Mouse (Mus musculus): ENCODE data around the gene Zbtb34. TPM values are rescaled to one million over a fixed set of nuclear protein-coding genes. Genes with fewer than 3 reads are reported as not detected.

Gene Zbtb34
- polyA plus RNA-seq, 1 experiment from 2014 or later: 7.6 TPM

DNA sequence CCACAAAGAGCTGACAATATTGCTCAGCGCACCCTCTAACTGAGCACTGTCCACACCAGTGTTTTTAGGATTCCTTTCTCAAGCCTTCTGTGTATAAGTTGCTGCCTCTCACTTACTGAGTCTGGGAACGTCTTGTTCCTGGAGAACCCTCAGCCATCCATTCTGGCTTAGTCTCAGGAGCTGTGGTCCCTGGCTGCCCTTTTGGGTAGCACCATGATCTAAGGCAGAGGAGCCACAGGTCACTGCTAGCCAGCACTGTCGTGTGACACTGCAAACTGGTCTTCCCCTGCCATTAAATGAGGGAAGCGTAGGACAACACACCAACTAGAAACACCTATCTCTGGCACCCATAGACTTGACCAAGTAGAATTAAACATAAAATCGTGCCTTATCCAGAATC is 21.6 kb upstream of the Zbtb34 start:
- ATAC-seq (replicated peaks; ENCODE audit: insufficient number of reproducible peaks, low FRiP score, low TSS enrichment, low read depth) (no peak), DNase-seq (ENCODE audit: low spot score) (no peak)
- H3K27me3 ChIP-seq (ENCODE audit: control insufficient read depth, insufficient read depth, low read length): no peaks in the 10 kb centered on the region
- 91% methylated on average over 5 of the region's 5 CpGs for WGBS
- H3K9ac ChIP-seq (replicated peaks; ENCODE audit: low read length): no peak overlapping the region
- H3K4me2 ChIP-seq (ENCODE audit: low read depth, low read length): no peak overlapping the region
- no peak overlapping the region for H3K27ac ChIP-seq (replicated peaks; ENCODE audit: low read depth, low read length)
- no peaks in the 10 kb centered on the region for H3K9me3 ChIP-seq (replicated peaks; ENCODE audit: control insufficient read depth, low read length)
- peaks cover 9% of the 10 kb centered on the region for H3K36me3 ChIP-seq (replicated peaks; ENCODE audit: control insufficient read depth, insufficient read depth, low read depth, low read length)
- H3K4me1 ChIP-seq (ENCODE audit: control insufficient read depth, insufficient read depth, low read length): no peaks in the 10 kb centered on the region
- H3K4me3 ChIP-seq (ENCODE audit: low read depth, low read length): no peak overlapping the region

DNA sequence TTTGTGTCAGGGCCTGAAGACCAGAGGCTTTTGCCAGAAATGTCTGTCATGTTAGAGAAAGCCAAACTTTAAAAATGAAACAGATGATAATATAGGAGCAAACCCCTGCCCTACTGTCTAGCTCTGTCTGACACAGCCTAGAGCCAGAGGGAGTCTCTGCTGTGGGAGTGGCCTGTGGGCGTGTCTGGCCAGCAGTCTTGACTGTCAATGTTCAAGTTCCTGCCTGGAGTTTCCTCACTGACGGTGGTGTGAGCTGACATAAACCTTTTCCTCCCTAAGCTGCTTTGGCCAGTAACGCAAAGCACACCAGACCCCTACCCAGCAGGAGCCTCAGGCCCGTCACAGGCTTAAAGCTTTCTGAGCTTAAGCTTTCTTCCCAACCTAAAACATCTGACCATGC is 21.0 kb upstream of the Zbtb34 start:
- Histone ChIP-seq H3K9ac (replicated peaks; ENCODE audit: low read length) (no peak overlapping the region), H3K4me2 (ENCODE audit: low read depth, low read length) (no peak overlapping the region), H3K9me3 (replicated peaks; ENCODE audit: control insufficient read depth, low read length) (no peaks in the 10 kb centered on the region), H3K4me1 (ENCODE audit: control insufficient read depth, insufficient read depth, low read length) (no peaks in the 10 kb centered on the region), H3K27me3 (ENCODE audit: control insufficient read depth, insufficient read depth, low read length) (no peaks in the 10 kb centered on the region), H3K4me3 (ENCODE audit: low read depth, low read length) (no peak overlapping the region), H3K27ac (replicated peaks; ENCODE audit: low read depth, low read length) (no peak overlapping the region), H3K36me3 (replicated peaks; ENCODE audit: control insufficient read depth, insufficient read depth, low read depth, low read length) (peaks cover 9% of the 10 kb centered on the region)
- ATAC-seq (replicated peaks; ENCODE audit: insufficient number of reproducible peaks, low FRiP score, low TSS enrichment, low read depth) (no peak), DNase-seq (ENCODE audit: low spot score) (no peak)
- 52% methylated on average over 4 of the region's 4 CpGs for WGBS

DNA sequence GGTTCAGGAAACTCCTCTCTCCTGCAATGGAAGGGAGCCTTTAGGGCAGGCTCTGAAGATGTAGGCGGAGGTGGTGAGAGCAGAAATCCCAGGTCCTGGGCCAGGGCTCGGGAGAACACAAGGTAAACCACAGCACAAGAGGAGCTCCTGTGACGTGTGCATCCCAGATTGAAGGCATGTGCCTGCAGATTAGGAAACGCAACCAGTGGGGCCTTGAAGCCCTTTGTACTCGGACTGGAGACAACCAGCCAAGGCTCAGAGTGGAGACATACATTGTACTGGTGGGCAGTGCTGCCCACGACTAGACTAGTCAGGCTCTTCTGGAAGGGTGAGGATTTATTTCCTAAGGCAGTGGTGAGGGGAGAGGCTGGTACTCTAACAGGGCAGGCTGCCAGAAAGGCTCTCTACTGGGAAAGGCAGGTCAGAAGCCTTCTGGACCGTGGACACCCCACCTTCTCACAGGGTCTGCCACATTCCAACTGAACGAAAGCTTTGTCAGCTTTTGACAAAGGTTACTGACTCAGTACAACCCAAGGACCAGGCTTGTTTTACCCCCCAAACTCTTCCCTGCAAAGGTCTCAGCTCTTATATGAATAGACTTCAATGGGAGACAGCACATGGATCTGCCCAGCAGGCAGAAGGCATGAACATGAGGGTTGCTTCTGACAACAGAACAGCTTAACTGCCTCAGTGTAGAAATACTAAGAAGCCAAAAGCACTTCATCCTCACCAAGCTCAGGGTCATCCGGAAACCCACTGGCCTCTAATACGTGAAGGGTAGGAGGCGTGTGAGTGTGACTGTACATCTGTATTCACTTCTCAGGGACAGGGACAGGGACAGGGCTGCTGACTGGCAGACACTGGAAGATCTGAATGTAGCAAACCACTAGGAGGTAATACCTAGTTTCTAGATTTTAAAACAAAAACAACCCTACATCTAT is 20.2 kb upstream of the Zbtb34 start:
- H3K9me3 ChIP-seq (replicated peaks; ENCODE audit: control insufficient read depth, low read length): no peaks in the 10 kb centered on the region
- H3K9ac ChIP-seq (replicated peaks; ENCODE audit: low read length): no peak overlapping the region
- peaks cover 9% of the 10 kb centered on the region for H3K36me3 ChIP-seq (replicated peaks; ENCODE audit: control insufficient read depth, insufficient read depth, low read depth, low read length)
- H3K4me2 ChIP-seq (ENCODE audit: low read depth, low read length): no peak overlapping the region
- WGBS: 87% methylated on average over 11 of the region's 11 CpGs
- DNase-seq (ENCODE audit: low spot score) (no peak), ATAC-seq (replicated peaks; ENCODE audit: insufficient number of reproducible peaks, low FRiP score, low TSS enrichment, low read depth) (no peak)
- no peak overlapping the region for H3K27ac ChIP-seq (replicated peaks; ENCODE audit: low read depth, low read length)
- no peaks in the 10 kb centered on the region for H3K27me3 ChIP-seq (ENCODE audit: control insufficient read depth, insufficient read depth, low read length)
- no peaks in the 10 kb centered on the region for H3K4me1 ChIP-seq (ENCODE audit: control insufficient read depth, insufficient read depth, low read length)
- H3K4me3 ChIP-seq (ENCODE audit: low read depth, low read length): no peak overlapping the region

DNA sequence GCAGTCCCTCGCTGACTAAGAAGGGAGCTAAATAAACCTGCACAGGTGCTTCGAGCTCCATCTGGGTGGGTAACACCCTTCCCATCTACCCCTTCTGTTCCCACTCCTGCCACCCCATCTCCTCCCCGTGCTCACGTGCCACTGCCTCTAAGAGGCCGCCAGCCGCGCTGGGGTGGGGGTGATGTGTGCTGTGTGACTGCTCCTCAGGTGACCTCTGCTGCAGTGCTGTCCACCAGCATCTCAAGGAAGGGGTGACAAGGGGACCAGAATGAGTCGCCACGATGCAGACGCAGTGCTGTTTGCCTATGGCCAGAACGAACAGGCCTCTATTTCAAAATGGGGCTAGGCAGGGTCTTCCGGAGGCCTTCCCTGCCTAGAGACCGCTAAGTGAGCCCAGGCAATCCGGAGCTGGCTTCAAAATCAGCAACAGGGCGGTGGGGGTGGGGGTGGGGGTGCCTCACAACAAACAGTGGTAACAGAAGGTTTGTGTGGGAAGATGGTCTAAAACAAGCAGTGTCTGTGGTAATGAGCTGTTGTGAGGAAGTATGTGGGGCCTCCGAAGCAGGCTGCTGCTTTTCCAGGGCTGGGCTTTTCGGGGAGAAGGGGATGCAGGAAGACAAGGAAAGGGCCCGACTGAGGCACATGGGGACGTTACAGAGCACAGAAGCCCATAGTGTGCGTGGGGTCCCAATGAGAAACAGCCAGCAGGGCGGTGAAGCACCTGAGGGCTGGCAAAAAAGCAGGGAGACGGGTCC is 18.2 kb upstream of the Zbtb34 start:
- H3K36me3 ChIP-seq (replicated peaks; ENCODE audit: control insufficient read depth, insufficient read depth, low read depth, low read length): peaks cover 3% of the 10 kb centered on the region
- 92% methylated on average over 22 of the region's 22 CpGs for WGBS
- H3K4me2 ChIP-seq (ENCODE audit: low read depth, low read length): no peak overlapping the region
- no peaks in the 10 kb centered on the region for H3K4me1 ChIP-seq (ENCODE audit: control insufficient read depth, insufficient read depth, low read length)
- DNase-seq (ENCODE audit: low spot score) (no peak), ATAC-seq (replicated peaks; ENCODE audit: insufficient number of reproducible peaks, low FRiP score, low TSS enrichment, low read depth) (no peak)
- no peak overlapping the region for H3K9ac ChIP-seq (replicated peaks; ENCODE audit: low read length)
- H3K27ac ChIP-seq (replicated peaks; ENCODE audit: low read depth, low read length): no peak overlapping the region
- H3K27me3 ChIP-seq (ENCODE audit: control insufficient read depth, insufficient read depth, low read length): no peaks in the 10 kb centered on the region
- H3K9me3 ChIP-seq (replicated peaks; ENCODE audit: control insufficient read depth, low read length): no peaks in the 10 kb centered on the region
- H3K4me3 ChIP-seq (ENCODE audit: low read depth, low read length): no peak overlapping the region

DNA sequence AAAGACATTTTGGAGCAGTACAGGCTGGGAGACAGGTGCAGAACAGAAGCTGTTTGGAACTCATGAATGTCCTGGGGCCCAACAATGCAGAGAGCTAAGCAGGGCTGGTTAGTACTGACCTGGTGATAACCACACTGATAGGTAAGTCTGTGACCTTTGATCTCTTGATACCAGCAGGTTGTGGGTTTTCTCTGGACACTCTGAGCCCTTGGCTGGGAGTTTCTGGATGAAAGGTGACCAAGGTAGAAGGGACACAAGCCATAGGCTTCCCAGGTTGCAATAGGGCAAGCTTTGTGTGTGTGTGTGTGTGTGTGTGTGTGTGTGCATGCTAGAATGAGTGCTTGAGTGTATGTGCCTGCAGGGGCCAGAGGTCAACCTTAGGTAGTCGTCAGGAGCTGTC is 15.7 kb upstream of the Zbtb34 start:
- no peak overlapping the region for H3K4me2 ChIP-seq (ENCODE audit: low read depth, low read length)
- WGBS: 65% methylated on average over 1 of the region's 1 CpGs
- H3K9ac ChIP-seq (replicated peaks; ENCODE audit: low read length): no peak overlapping the region
- DNase-seq (ENCODE audit: low spot score) (no peak), ATAC-seq (replicated peaks; ENCODE audit: insufficient number of reproducible peaks, low FRiP score, low TSS enrichment, low read depth) (no peak)
- no peaks in the 10 kb centered on the region for H3K36me3 ChIP-seq (replicated peaks; ENCODE audit: control insufficient read depth, insufficient read depth, low read depth, low read length)
- no peaks in the 10 kb centered on the region for H3K27me3 ChIP-seq (ENCODE audit: control insufficient read depth, insufficient read depth, low read length)
- no peak overlapping the region for H3K27ac ChIP-seq (replicated peaks; ENCODE audit: low read depth, low read length)
- no peaks in the 10 kb centered on the region for H3K9me3 ChIP-seq (replicated peaks; ENCODE audit: control insufficient read depth, low read length)
- H3K4me1 ChIP-seq (ENCODE audit: control insufficient read depth, insufficient read depth, low read length): no peaks in the 10 kb centered on the region
- H3K4me3 ChIP-seq (ENCODE audit: low read depth, low read length): no peak overlapping the region

DNA sequence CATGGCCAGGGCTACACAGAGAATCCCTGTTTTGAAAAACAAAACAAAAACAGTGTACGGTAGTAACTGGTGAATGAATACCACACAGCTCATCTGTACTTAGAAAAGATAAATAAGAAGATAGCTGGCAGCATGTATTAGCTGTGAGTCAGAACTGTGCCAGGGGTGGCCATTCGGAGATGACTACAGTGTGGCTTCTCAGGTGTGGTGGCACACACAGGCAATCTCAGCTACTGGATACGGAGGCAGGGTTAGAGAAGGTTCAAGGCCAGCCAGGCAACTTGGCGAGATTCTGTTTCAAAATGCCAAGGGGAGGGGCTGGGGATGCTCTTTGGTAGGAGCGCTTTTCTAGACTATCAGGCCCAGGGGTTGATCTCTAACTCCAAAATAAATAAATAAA is 14.6 kb upstream of the Zbtb34 start:
- H3K36me3 ChIP-seq (replicated peaks; ENCODE audit: control insufficient read depth, insufficient read depth, low read depth, low read length): no peaks in the 10 kb centered on the region
- 90% methylated on average over 5 of the region's 5 CpGs for WGBS
- no peak overlapping the region for H3K27ac ChIP-seq (replicated peaks; ENCODE audit: low read depth, low read length)
- H3K4me1 ChIP-seq (ENCODE audit: control insufficient read depth, insufficient read depth, low read length): no peaks in the 10 kb centered on the region
- ATAC-seq (replicated peaks; ENCODE audit: insufficient number of reproducible peaks, low FRiP score, low TSS enrichment, low read depth): no peak
- no peak overlapping the region for H3K9ac ChIP-seq (replicated peaks; ENCODE audit: low read length)
- no peak for DNase-seq (ENCODE audit: low spot score)
- H3K4me2 ChIP-seq (ENCODE audit: low read depth, low read length): no peak overlapping the region
- no peaks in the 10 kb centered on the region for H3K9me3 ChIP-seq (replicated peaks; ENCODE audit: control insufficient read depth, low read length)
- H3K27me3 ChIP-seq (ENCODE audit: control insufficient read depth, insufficient read depth, low read length): no peaks in the 10 kb centered on the region
- no peak overlapping the region for H3K4me3 ChIP-seq (ENCODE audit: low read depth, low read length)

DNA sequence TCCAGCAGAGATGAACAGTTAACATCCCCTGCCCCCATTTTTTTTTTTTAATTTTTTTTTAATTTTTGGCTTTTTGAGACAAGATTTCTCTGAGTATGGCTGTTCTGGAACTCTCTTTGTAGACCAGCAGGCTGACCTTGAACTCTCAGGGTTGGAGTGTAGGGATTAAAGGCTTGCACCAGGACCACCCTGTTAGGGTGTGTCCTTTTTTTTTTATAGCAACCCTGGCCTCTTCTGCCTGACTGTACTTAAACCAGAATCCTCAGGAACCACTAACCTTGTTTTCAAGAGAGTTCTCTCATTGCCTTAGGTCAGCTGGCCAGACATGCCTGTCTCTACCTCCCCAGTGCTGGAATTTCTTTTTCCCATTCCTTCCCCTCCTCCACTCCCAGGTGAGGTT is 13.7 kb upstream of the Zbtb34 start:
- H3K27me3 ChIP-seq (ENCODE audit: control insufficient read depth, insufficient read depth, low read length): no peaks in the 10 kb centered on the region

DNA sequence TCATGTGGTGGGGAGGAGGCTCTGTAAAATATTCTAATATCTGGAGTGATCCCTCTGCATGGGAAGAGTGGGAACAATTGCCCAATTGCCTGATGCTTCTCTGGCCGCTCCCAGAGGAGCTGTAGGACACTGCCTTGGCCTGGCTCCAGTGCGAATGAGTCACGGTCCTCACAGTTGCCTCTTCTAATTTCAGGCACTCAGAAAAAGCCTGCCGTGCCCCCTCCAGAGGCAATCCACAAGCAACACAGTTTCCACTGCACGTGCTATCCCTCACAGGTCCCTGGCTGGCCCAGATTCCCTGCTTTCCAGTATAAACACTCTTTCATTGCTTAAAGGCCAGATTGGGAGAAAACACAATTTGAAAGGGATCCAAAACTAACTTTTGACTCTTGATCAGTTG is 13.2 kb upstream of the Zbtb34 start:
- 44% methylated on average over 5 of the region's 5 CpGs for WGBS
- no peak for ATAC-seq (replicated peaks; ENCODE audit: insufficient number of reproducible peaks, low FRiP score, low TSS enrichment, low read depth)
- Histone ChIP-seq H3K9me3 (replicated peaks; ENCODE audit: control insufficient read depth, low read length) (no peaks in the 10 kb centered on the region), H3K9ac (replicated peaks; ENCODE audit: low read length) (no peak overlapping the region), H3K4me2 (ENCODE audit: low read depth, low read length) (no peak overlapping the region), H3K4me1 (ENCODE audit: control insufficient read depth, insufficient read depth, low read length) (no peaks in the 10 kb centered on the region), H3K27ac (replicated peaks; ENCODE audit: low read depth, low read length) (no peak overlapping the region), H3K27me3 (ENCODE audit: control insufficient read depth, insufficient read depth, low read length) (no peaks in the 10 kb centered on the region), H3K36me3 (replicated peaks; ENCODE audit: control insufficient read depth, insufficient read depth, low read depth, low read length) (no peaks in the 10 kb centered on the region), H3K4me3 (ENCODE audit: low read depth, low read length) (no peak overlapping the region)
- DNase-seq (ENCODE audit: low spot score): no peak

More for the DNA sequence above, 13.7 kb upstream of the Zbtb34 start:
- Histone ChIP-seq H3K4me1 (ENCODE audit: control insufficient read depth, insufficient read depth, low read length) (no peaks in the 10 kb centered on the region), H3K9ac (replicated peaks; ENCODE audit: low read length) (no peak overlapping the region), H3K36me3 (replicated peaks; ENCODE audit: control insufficient read depth, insufficient read depth, low read depth, low read length) (no peaks in the 10 kb centered on the region), H3K27ac (replicated peaks; ENCODE audit: low read depth, low read length) (no peak overlapping the region), H3K4me3 (ENCODE audit: low read depth, low read length) (no peak overlapping the region), H3K4me2 (ENCODE audit: low read depth, low read length) (no peak overlapping the region), H3K9me3 (replicated peaks; ENCODE audit: control insufficient read depth, low read length) (no peaks in the 10 kb centered on the region)
- ATAC-seq (replicated peaks; ENCODE audit: insufficient number of reproducible peaks, low FRiP score, low TSS enrichment, low read depth) (no peak), DNase-seq (ENCODE audit: low spot score) (no peak)

Data from embryonic facial prominence, embryonic 11.5 days (tissue).